Mouse (Mus musculus) B cell, adult 62 days (primary cell): ENCODE data around the gene Gfpt1. TPM values are rescaled to one million over a fixed set of nuclear protein-coding genes. Genes with fewer than 3 reads are reported as not detected.

Experiments
- total RNA-seq: library from RNA; stranded (reverse); gene quantifications from 4 replicates; pipeline ENCODE4 v1.2.4, GENCODE M21; 2023

The Gfpt1 gene
- total RNA-seq: 29.0 to 36.8 TPM (median 32.7 TPM) in 4 replicates

DNA sequence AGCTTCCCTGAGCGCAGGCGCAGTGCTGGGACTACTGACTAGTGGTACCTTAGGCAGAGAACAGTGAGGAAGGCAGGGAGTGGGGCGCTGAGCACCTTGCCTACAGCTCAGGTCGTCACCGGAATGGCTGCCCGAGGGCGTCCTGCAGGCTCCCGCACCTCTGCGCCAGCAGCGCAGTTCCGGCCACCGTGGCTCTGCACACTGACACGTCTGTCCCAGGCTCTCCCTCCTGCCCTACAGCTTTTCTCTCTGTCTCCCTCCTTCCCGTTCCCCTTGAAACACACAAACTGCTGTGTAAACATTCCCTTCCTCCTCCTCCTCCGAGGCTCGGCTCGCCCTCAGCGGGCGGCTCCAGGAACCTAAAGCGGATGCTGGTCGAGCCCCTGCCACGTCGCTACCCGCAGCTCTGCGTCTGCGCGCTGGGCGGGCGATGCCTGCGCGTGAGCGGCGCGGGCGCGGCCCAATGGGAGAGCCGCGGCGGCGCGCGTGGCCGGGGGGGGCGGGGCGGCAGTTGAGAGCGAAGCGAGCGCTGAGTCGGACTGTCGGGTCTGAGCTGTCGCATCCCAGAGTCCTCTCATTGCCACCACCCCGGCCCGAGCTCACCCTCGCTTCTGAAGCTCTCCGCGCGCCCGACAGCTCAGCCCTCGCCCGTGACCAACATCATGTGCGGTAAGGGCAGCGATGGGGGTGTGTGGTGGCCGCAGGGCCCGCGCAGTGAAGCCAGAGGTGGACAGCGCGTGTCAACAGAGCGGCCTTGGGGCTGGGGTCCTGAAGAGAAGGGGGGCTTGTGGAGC is at the start of gene Gfpt1:
Gene Gfpt1 (plus strand): TSS at position 510 of the 794 bp plus-strand sequence.

GRCm38 (mm10) chr6:87008887-87009286 is 33.8 kb upstream of the Gfpt1 start, which contains the start of gene Nfu1:
Gene Nfu1 (plus strand): TSS chr6:87009236.

GRCm38 (mm10) chr6:87104123-87104796 is 61.6 kb downstream of the Gfpt1 start, which contains the start of gene D6Ertd527e:
Gene D6Ertd527e (plus strand): TSS chr6:87104746.

Other genes starting within 250 kb of the Gfpt1 start
- gene Anxa4, start 249.3 kb upstream of the Gfpt1 start, total RNA-seq: 8.3 to 10.4 TPM (median 9.0 TPM) in 4 replicates
- 72.8 to 93.4 TPM (median 82.7 TPM) in 4 replicates for gene Aak1, start 193.3 kb upstream of the Gfpt1 start, total RNA-seq
- gene Nfu1, start 33.6 kb upstream of the Gfpt1 start, total RNA-seq: 56.3 to 67.8 TPM (median 62.3 TPM) in 4 replicates
- 0.26 to 0.43 TPM (median 0.38 TPM) in 4 replicates for gene D6Ertd527e, start 61.9 kb downstream of the Gfpt1 start, total RNA-seq